Mouse (Mus musculus): ENCODE measurements around the gene Irak3. TPM values are rescaled to one million over a fixed set of nuclear protein-coding genes. Genes with fewer than 3 reads are reported as not detected.
"Not testable (repeated sequence)": the region's sequence is repeated elsewhere in the genome, so short reads cannot be mapped to it uniquely, and the experiment has no call there.

Irak3 gene
- polyA plus RNA-seq, 1 experiment from 2014 or later: 1.2 TPM

- H3K27me3 ChIP-seq (ENCODE audit: control insufficient read depth, insufficient read depth, low read depth, low read length): no peaks in the 10 kb centered on the region
- H3K9me3 ChIP-seq (ENCODE audit: control insufficient read depth, low read length): no peaks in the 10 kb centered on the region
- peaks cover 4% of the 10 kb centered on the region; the same call in 1 of the 2 replicates for H3K4me1 ChIP-seq (replicated peaks; ENCODE audit: control insufficient read depth, insufficient read depth, low read length)
- peaks cover 6% of the 10 kb centered on the region for H3K36me3 ChIP-seq (ENCODE audit: control insufficient read depth, insufficient read depth, low read length)
- peak overlapping the region; percentile 57 for H3K9ac ChIP-seq (ENCODE audit: low read length)
- peak overlapping the region; percentile 54 for H3K4me2 ChIP-seq (ENCODE audit: low read depth, low read length)
- 19% methylated on average over 18 of the region's 18 CpGs for WGBS
- H3K4me3 ChIP-seq (ENCODE audit: low read length): peak overlapping the region; percentile 24
- no peak overlapping the region for H3K27ac ChIP-seq (ENCODE audit: low read length)
- ATAC-seq (ENCODE audit: low read depth): peak; percentile 38; the same call in 1 of the 2 replicates
Measured at GRCm38 (mm10) chr10:120233655-120234367, 31.9 kb upstream of the Irak3 start.

DNA sequence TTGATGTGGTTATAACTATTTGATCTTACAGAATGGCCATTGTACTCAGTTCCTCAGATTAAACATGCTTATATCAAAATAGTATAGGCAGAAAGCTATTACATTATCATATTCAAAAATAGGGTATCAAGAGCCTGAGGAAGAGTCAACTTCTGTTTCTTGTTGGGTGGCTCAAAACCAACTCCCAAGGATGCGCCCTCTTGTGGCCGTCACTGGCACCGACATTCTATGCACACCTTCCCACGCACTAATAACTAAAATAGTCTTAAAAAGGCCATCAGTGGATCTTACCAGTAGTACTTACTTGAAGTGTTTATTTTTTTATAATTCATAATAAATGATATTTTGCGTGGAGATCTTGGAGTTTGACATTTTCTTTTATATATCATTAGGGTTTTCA is 29.8 kb upstream of the Irak3 start:
- H3K4me3 ChIP-seq (ENCODE audit: low read length): no peak overlapping the region
- WGBS: 26% methylated on average over 5 of the region's 5 CpGs
- no peaks in the 10 kb centered on the region for H3K27me3 ChIP-seq (ENCODE audit: control insufficient read depth, insufficient read depth, low read depth, low read length)
- H3K9ac ChIP-seq (ENCODE audit: low read length): no peak overlapping the region
- H3K36me3 ChIP-seq (ENCODE audit: control insufficient read depth, insufficient read depth, low read length): peaks cover 9% of the 10 kb centered on the region
- no peak for ATAC-seq (ENCODE audit: low read depth)
- H3K27ac ChIP-seq (ENCODE audit: low read length): no peak overlapping the region
- H3K4me1 ChIP-seq (replicated peaks; ENCODE audit: control insufficient read depth, insufficient read depth, low read length): peaks cover 12% of the 10 kb centered on the region; the same call in 1 of the 2 replicates
- no peaks in the 10 kb centered on the region for H3K9me3 ChIP-seq (ENCODE audit: control insufficient read depth, low read length)
- no peak overlapping the region for H3K4me2 ChIP-seq (ENCODE audit: low read depth, low read length)

DNA sequence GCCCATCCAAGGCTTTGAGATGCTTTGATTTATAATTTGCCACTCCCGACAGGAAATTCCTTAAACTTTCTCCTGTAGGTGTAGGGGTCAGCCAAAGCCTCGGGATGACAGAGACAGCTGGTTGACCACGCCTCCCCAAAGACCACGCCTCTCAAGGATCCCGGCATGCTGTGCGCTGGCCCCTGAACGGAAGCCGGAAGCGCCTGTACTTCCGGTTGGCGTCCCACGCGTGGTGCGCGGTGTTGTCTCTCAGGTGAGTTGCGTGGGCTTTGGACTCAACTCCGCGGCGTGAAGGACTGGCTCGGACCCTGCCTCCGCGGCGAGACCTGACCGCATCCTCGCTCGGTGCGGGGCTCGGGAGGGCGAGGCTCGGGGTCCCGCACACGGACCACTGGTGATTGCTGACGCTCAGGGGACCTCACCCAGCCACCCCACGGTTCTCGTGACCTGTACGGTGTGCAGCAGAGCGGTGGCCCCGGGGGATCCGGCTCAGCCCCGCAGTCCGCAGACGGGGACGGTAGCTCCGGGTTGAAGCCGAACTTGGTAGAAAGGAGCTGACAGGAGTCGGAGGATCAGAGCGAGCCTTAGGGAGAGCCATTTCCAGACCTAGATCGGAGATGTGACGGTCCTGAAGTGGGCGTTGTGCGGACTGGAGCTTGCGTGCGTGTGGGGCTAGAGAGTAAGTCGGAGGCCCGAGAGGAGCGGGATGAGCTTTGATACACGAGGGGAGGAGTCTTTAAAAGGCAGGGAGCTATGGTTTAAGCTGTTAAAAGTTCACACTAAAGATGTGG is 25.1 kb upstream of the Irak3 start, which contains the start of gene Llph:
TSS of gene Llph (plus strand) at position 200 of the 791 bp plus-strand sequence.
- WGBS: under 1% methylated on average over 56 of the region's 57 CpGs
- peak within 1 kb of the TSS; percentile 87 for H3K9ac ChIP-seq (ENCODE audit: low read length)
- H3K4me1 ChIP-seq (replicated peaks; ENCODE audit: control insufficient read depth, insufficient read depth, low read length): peaks cover 12% of the 10 kb centered on the region; the same call in 1 of the 2 replicates
- peak within 1 kb of the TSS; percentile 80 for H3K4me3 ChIP-seq (ENCODE audit: low read length)
- H3K27me3 ChIP-seq (ENCODE audit: control insufficient read depth, insufficient read depth, low read depth, low read length): no peaks in the 10 kb centered on the region
- peak within 1 kb of the TSS; percentile 73 for H3K4me2 ChIP-seq (ENCODE audit: low read depth, low read length)
- H3K9me3 ChIP-seq (ENCODE audit: control insufficient read depth, low read length): no peaks in the 10 kb centered on the region
- H3K36me3 ChIP-seq (ENCODE audit: control insufficient read depth, insufficient read depth, low read length): peaks cover 9% of the 10 kb centered on the region
- peak; percentile 98 for ATAC-seq (ENCODE audit: low read depth)
- peak within 1 kb of the TSS; percentile 57 for H3K27ac ChIP-seq (ENCODE audit: low read length)

DNA sequence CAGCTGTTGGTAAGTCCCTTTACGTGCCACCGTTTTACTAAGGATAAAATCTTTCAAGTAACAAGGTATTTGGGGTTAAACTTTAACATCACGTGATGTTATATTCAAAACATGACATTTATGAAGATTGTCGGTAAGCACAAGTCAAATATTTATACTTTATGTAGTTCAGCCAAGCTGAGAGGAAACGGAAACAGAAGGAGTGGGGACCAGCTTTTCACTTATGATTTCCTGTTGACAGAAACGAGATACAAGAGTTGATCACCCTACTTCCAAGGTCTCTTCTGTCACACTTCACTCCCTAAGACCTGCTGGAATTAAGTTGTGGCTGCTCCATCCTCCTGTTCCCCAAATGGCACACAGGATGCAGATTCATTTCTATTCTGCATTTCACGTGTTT is 18.8 kb upstream of the Irak3 start:
- no peak overlapping the region for H3K4me2 ChIP-seq (ENCODE audit: low read depth, low read length)
- H3K27ac ChIP-seq (ENCODE audit: low read length): peak overlapping the region; percentile 66
- ATAC-seq (ENCODE audit: low read depth): no peak
- no peak overlapping the region for H3K4me3 ChIP-seq (ENCODE audit: low read length)
- no peaks in the 10 kb centered on the region for H3K4me1 ChIP-seq (replicated peaks; ENCODE audit: control insufficient read depth, insufficient read depth, low read length)
- 42% methylated on average over 7 of the region's 7 CpGs for WGBS
- peaks cover 12% of the 10 kb centered on the region for H3K36me3 ChIP-seq (ENCODE audit: control insufficient read depth, insufficient read depth, low read length)
- no peaks in the 10 kb centered on the region for H3K9me3 ChIP-seq (ENCODE audit: control insufficient read depth, low read length)
- H3K27me3 ChIP-seq (ENCODE audit: control insufficient read depth, insufficient read depth, low read depth, low read length): no peaks in the 10 kb centered on the region
- no peak overlapping the region for H3K9ac ChIP-seq (ENCODE audit: low read length)

GRCm38 (mm10) chr10:120219578-120220359 is 17.8 kb upstream of the Irak3 start:
- 62% methylated on average over 14 of the region's 14 CpGs for WGBS
- Histone ChIP-seq H3K36me3 (ENCODE audit: control insufficient read depth, insufficient read depth, low read length) (peaks cover 13% of the 10 kb centered on the region), H3K9me3 (ENCODE audit: control insufficient read depth, low read length) (no peaks in the 10 kb centered on the region), H3K4me2 (ENCODE audit: low read depth, low read length) (no peak overlapping the region), H3K4me1 (replicated peaks; ENCODE audit: control insufficient read depth, insufficient read depth, low read length) (no peaks in the 10 kb centered on the region), H3K9ac (ENCODE audit: low read length) (no peak overlapping the region), H3K27me3 (ENCODE audit: control insufficient read depth, insufficient read depth, low read depth, low read length) (no peaks in the 10 kb centered on the region), H3K27ac (ENCODE audit: low read length) (peak overlapping the region; percentile 66; the same call in 1 of the 2 replicates), H3K4me3 (ENCODE audit: low read length) (no peak overlapping the region)
- peak; percentile 74 for ATAC-seq (ENCODE audit: low read depth)

- ATAC-seq (ENCODE audit: low read depth): no peak
- H3K36me3 ChIP-seq (ENCODE audit: control insufficient read depth, insufficient read depth, low read length): peaks cover 13% of the 10 kb centered on the region
- H3K4me3 ChIP-seq (ENCODE audit: low read length): no peak overlapping the region
- no peaks in the 10 kb centered on the region for H3K27me3 ChIP-seq (ENCODE audit: control insufficient read depth, insufficient read depth, low read depth, low read length)
- no peaks in the 10 kb centered on the region for H3K4me1 ChIP-seq (replicated peaks; ENCODE audit: control insufficient read depth, insufficient read depth, low read length)
- H3K27ac ChIP-seq (ENCODE audit: low read length): no peak overlapping the region
- WGBS: 88% methylated on average over 10 of the region's 10 CpGs
- no peak overlapping the region for H3K9ac ChIP-seq (ENCODE audit: low read length)
- H3K4me2 ChIP-seq (ENCODE audit: low read depth, low read length): no peak overlapping the region
- H3K9me3 ChIP-seq (ENCODE audit: control insufficient read depth, low read length): no peaks in the 10 kb centered on the region
Measured at GRCm38 (mm10) chr10:120218996-120219395, 17.1 kb upstream of the Irak3 start.

GRCm38 (mm10) chr10:120217099-120217498 is 15.2 kb upstream of the Irak3 start:
- not testable (repeated sequence) for H3K4me1 ChIP-seq (replicated peaks; ENCODE audit: control insufficient read depth, insufficient read depth, low read length); H3K4me3 ChIP-seq (ENCODE audit: low read length); ATAC-seq (ENCODE audit: low read depth); H3K27ac ChIP-seq (ENCODE audit: low read length); H3K27me3 ChIP-seq (ENCODE audit: control insufficient read depth, insufficient read depth, low read depth, low read length); H3K9me3 ChIP-seq (ENCODE audit: control insufficient read depth, low read length); H3K9ac ChIP-seq (ENCODE audit: low read length); H3K4me2 ChIP-seq (ENCODE audit: low read depth, low read length)
- peaks cover 13% of the 10 kb centered on the region for H3K36me3 ChIP-seq (ENCODE audit: control insufficient read depth, insufficient read depth, low read length)
- 83% methylated on average over 1 of the region's 1 CpGs for WGBS

DNA sequence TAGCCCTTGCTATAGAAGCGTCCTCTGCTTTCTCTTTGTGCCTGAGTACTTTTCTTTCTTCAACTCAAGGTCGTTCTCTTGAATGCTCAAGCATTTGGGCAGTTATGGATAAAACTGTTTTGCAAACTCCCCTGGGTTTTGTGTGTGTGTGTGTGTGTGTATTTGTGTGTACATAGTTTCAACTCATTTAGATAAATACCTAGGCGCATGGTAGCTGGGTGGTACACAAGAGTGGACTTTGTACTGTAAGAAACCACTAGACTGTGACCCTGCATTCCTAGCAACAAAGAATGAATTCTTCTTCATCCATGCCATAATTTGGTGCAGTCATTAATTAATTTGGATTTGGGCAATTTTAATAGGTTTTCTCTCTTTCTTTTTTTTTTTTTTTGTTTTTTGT is 8.2 kb upstream of the Irak3 start:
- peaks cover 4% of the 10 kb centered on the region; the same call in 1 of the 2 replicates for H3K9me3 ChIP-seq (ENCODE audit: control insufficient read depth, low read length)
- H3K27ac ChIP-seq (ENCODE audit: low read length): no peak overlapping the region
- H3K27me3 ChIP-seq (ENCODE audit: control insufficient read depth, insufficient read depth, low read depth, low read length): no peaks in the 10 kb centered on the region
- peaks cover 10% of the 10 kb centered on the region for H3K4me1 ChIP-seq (replicated peaks; ENCODE audit: control insufficient read depth, insufficient read depth, low read length)
- no peak overlapping the region for H3K4me3 ChIP-seq (ENCODE audit: low read length)
- WGBS: 84% methylated on average over 3 of the region's 3 CpGs
- H3K9ac ChIP-seq (ENCODE audit: low read length): no peak overlapping the region
- no peak for ATAC-seq (ENCODE audit: low read depth)
- 0 out of 2 replicates have a peak overlapping the region, but pooled peaks have one; percentile 69 for H3K4me2 ChIP-seq (ENCODE audit: low read depth, low read length)
- H3K36me3 ChIP-seq (ENCODE audit: control insufficient read depth, insufficient read depth, low read length): no peaks in the 10 kb centered on the region; the same call in 1 of the 2 replicates

Data from lung, embryonic 16.5 days (tissue).